ENCODE assay signal across 16 mouse cellular contexts in the genomic region with DNA sequence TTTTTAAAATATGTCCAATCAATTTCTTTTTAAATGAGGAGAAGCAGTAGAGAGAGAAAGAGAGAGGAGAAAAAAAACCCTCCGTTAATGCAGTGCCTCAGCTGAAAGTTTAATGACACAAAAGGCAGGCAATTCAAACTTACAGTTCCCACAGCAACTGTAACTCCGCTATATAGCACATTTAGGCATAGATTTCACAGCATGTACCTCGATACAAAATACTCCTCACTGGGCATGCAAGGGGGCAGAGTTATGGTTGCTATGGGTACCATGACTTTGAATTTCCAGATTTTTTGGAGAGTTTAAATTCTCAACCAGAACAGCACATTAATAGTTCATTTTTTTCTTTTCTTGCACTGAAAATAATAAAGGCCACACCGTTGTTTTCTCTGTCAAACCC.
"Had no signal": no experiment of that assay in that cellular context is flagged by ENCODE, and none has a peak within 500 bp of the region (broad histone marks: within the 10 kb centered on the region; RNA-seq: fewer than 3 reads in every experiment).

No protein-coding gene starts in this region.

- DNase-seq: gastrocnemius, postnatal 14 days; gastrocnemius, postnatal 36 days; heart, adult 2 months; heart, postnatal 10 days; heart, postnatal 4 days; kidney, adult 18-20 months; kidney, adult 8-10 months; kidney, postnatal 10 days; kidney, postnatal 25 days; kidney, postnatal 4 days; liver; liver, embryonic 13.5 days had no signal

- ATAC-seq: hindbrain, embryonic 16.5 days; inflammation-experienced regulatory T-cells, adult 6 months; intestine, embryonic 15.5 days; intestine, postnatal 0 days had no signal
